Mouse (Mus musculus) adipocyte (in vitro differentiated cells): Measurements from ENCODE around the gene Prpf31.
"Not testable (repeated sequence)": the region's sequence is repeated elsewhere in the genome, so short reads cannot be mapped to it uniquely, and the experiment has no call there.

ENCODE experiments used
- DNase-seq: peaks from one replicate; pipeline ENCODE4 v3.0.0-alpha.2; 2016; ENCODE audit warnings: low spot score

Gene Prpf31

GRCm38 (mm10) chr7:3629543-3630477, at the start of gene Prpf31, which contains the start of gene Tfpt:
Prpf31 (plus strand) TSS chr7:3629985.
Tfpt (minus strand) TSS chr7:3629929.
- DNase-seq: peak; percentile 93

- no peak for DNase-seq
Measured at GRCm38 (mm10) chr7:3580029-3580428, 49.8 kb upstream of the Prpf31 start.

DNA sequence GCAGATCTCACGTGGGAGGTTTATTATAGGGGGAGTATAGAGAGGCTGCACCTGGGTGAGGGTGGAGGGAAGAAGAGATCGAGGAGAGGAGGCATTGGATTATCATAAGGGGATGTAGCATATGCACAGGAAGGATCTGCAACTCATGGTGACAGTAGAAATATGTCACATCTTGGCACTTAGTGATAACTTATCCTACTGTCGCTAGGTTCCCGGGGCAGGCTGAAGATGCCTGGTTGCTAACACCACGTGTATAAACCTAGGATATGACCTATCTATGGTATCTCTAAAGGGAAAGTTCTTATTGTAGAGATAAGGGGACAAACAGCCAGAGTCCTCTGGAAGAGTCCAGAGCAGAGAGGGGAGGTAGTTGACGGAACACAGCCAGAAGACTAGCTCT, 44.0 kb upstream of the Prpf31 start:
- no peak for DNase-seq

DNA sequence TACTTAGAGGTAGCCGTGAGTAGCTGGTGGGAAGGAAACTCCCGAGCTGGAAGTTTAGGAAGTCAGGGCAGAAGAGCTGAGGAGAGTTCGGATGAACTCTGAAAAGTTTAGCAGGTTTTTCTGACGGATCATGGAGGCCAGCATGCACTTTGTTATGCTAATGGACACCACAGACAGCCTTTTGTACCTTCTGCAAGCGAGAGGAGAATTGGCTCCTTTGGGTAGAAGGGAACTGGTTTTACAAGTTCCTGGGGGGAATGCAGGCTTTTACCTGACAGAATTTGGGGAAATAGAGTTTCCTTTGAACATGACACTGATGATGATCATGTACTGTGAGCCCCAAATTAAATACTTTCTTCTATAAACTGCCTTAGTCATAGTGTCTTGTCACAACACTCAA, 43.5 kb upstream of the Prpf31 start:
- DNase-seq: no peak

DNA sequence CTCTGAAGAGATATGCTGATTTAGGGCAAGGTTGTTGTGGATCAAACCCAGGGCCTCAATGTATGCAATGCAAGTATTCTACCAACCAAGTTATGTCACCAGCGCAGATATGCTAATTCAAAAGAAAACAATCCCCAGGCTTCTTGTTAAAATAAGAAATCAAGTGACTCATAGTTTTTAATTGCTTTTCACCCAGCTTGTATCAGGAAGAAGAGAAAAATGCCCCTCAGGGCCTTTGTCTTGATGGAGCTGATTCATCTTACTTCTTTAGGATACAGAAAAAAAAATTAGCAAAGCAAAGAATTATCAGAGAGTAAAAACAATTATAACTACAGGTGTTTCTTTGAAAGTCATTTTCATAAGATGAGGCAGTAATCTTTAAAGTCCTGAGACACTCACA, 42.5 kb upstream of the Prpf31 start:
- no peak for DNase-seq

DNA sequence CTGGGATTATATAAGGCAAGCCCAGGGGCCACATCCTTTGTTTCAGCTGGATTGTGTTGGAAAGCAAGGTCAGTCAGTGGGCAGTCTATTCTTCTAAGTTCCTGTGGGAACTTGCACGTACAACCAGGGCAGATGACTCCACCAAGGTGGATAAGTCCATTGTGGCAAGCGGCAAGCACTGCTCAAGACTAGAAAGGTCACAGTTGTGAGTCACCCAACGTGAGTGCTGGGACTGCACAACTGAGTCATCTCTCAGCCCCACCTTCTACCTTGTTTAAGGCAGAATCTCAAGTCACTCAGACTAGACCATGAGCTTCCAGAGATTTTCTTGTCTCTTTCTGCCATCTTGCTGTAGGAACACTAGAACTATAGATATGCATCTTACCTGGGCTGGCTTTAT, 39.2 kb upstream of the Prpf31 start:
- DNase-seq: no peak

DNA sequence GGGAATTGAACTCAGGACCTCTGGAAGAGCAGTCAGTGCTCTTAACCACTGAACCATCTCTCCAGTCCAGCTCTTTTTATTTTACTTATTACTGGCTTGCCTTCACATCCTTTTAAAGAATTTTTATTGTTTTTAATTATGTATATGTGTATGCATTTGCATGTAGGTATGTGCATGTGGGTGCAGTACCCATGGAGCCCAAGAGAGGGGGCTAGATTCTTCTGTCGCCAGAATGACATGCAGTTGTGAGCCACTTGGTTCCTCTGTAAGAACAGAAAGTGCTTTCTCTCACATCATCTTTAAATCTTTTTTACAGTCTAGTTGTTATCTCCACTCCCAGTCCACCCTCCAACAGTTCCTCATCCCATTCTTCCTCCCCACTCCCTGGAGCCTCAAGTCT, 38.3 kb upstream of the Prpf31 start:
- DNase-seq: no peak

DNA sequence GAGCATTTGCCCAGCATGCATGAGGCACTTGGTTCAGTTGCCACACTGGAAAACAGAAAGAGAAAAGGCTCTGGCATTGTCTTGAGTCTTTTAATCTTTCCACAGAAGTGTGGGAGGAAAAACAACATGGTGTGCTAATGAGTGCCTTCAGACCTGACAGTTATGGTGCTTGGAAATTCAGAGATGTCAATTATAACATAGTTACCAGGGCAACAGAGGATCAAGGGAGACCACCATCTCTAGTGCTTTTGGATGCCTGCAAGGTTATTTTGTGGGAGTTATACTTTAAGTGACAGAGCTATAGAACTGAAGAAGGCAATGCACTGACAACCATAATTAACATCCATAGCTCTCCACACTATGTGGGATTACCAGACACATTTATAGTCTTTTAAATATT, 35.9 kb upstream of the Prpf31 start:
- DNase-seq: no peak

DNA sequence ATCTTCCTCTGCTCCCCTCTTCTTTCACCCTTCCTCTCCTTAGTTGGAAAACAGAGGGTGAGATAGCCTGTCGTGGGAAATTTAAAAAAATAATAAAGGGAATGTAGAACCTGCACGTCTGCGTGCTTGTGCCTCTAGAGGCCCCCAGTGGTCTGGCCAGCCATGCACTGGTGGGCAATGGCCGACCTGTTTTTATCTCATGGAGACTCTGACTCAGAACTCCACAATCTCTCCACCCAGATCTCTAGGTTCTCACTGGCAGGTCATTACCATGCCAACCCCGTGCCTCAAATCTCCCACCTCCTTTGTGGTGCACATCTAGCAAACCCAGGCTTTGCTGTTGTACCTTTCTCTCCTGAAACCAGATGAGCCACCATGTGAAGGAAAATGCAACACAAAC, 35.1 kb upstream of the Prpf31 start:
- DNase-seq: no peak

DNA sequence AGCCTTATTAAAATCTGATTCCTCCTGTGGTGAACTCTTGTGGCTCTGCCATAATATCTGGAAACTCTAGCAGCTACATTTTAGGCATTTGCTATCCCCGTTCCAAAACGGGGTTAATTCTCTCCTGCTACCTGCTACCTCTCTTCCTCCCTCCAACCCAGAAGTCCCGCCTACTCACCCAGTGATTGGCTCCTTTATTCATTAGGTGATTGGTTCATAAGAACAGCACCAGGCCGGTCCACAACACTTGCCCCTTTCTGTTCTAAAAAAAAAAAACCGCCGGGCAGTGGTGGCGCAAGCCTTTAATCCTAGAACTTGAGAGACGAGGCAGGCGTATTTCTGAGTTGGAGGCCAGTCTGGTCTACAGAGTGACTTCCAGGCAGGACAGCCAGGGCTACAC, 34.6 kb upstream of the Prpf31 start:
- DNase-seq: no peak

- DNase-seq: not testable (repeated sequence)
Measured at GRCm38 (mm10) chr7:3597755-3598154, 32.0 kb upstream of the Prpf31 start.

DNA sequence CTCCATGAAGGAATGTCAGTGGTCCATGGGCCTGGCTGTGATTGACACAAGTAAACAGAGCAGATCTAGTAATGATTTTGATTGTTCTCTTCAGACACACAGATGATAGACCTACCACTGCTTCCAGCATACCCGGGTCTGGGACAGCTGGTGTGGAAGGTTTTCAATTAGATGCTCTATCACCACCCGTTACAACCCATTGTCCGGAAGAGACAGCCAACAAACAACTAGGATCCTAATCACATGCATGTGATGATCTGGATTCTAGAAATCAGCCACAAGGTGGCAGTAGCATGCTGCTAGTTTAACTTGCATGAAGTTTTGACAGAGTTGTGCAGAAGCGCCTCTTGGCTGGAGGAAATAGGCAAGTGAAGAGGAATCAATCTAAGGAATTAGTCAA, 28.7 kb upstream of the Prpf31 start:
- DNase-seq: peak; percentile 86

- peak; percentile 39 for DNase-seq
Measured at GRCm38 (mm10) chr7:3606798-3607197, 23.0 kb upstream of the Prpf31 start.

GRCm38 (mm10) chr7:3607391-3607790, 22.4 kb upstream of the Prpf31 start:
- no peak for DNase-seq

DNA sequence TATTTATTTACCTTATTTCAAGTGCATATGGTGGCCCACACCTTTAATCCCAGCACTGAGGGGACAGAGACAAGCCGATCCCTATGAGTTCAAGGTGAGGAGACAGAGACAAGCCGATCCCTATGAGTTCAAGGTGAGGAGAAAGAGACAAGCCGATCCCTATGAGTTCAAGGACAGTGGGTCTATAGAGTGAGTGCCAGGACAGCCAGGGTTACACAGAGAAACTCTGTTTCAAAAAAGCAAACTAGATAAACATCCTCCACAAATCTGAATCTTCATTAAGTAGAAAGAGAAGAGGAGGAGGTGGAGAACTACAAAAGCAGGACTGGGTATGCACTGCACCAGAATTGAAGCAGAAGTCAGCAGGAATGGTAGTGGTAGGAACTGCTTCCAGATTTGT, 21.1 kb upstream of the Prpf31 start:
- no peak for DNase-seq

DNA sequence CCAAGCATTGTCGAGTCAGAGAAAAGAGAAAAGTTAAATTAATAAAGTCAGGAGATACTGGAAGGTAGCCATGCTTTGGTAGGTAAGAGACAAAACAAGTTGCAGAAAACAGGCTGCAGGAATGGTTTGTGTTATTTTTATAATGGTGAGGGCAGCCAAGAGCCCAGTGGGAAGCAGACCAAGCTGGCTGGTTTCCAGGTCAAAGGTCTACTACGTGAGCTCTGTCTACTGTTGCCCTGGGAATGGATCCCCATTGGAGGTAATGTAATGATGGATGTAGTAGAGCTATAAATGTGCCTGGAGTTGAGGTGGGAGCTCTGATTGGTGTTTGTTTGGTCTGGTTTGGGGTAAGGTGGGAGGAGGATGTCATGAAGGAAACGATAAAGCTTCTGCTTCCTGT, 20.7 kb upstream of the Prpf31 start:
- peak; percentile 80 for DNase-seq

- DNase-seq: no peak
Measured at GRCm38 (mm10) chr7:3610437-3610836, 19.3 kb upstream of the Prpf31 start.

GRCm38 (mm10) chr7:3611006-3611405, 18.8 kb upstream of the Prpf31 start:
- no peak for DNase-seq

GRCm38 (mm10) chr7:3614021-3614420, 15.8 kb upstream of the Prpf31 start:
- DNase-seq: no peak

- no peak for DNase-seq
Measured at GRCm38 (mm10) chr7:3616057-3616388, 13.8 kb upstream of the Prpf31 start, which contains the start of gene Oscar. Oscar (minus strand) TSS chr7:3616157.

DNA sequence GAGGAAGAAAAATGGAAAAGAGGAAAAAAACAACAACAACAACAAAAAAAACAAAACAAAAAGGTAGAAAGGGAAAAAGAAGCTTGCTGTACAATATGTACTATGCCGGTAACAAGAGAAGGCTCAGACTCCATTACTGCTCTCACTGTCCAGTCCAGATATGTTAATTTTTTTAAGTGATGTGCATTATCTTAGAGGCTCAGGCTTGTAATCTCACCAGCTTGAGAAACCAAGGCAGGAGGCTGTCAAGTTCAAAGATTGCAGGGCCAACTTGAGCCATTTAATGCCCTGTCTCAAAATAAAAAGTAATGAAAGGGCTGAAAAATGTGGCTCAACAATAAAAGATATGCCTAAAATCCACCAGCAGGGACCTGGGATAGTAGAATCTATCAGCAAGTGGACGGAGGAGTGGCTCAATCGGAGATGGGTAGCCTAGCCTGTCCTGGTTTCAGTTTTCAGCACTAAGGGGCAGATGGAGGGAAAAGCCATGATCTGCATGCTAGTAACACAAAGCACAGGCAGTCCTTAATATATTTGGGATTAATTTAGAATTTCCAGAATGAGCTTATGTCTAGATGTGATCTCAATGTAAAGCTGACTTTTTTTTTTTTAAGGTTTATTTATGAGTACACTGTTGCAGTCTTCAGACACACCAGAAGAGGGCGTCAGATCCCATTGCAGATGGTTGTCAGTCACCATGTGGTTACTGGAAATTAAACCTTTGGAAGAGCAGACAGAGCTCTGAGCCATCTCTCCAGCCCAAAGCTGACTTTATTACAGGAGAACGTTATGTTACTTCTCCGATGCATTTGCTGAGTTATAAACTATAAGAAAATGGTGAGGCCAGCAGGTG, 13.2 kb upstream of the Prpf31 start:
- DNase-seq: no peak

DNA sequence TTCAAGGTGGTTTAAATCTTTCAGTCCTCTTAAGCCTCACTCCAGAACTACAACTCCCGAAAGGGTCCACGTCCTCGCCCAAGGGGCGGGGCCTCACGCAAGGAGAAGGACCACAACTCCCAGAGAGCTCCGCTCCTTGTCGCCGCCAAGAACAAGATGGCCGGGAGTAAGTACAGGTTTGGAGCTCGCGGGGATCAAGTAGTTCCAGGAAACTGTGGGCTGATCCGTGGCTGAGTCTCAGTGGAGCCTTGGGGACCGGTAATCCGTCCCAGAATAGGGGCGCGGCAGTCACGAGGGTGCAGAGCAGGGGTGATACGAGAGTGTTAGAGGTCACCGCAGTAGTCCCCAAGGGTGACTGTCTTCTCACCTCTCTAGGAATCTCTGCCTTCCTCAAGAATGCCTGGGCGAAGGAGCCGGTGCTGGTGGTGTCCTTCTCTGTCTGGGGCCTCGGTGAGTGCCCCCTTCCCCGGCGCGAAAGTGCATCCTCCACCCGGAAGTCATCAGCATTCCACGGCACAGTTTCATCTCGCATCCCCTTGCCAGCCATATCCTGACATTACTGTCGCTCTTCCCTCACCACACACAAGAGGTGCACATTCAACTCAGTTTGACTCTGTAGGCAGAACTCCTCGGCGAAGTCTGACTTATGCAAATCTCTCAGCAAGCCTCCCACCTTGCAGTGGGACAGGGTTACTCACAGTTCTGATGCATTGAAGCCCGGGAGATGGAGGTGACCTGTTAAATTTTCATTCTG, 12.4 kb upstream of the Prpf31 start, which contains the start of gene Ndufa3:
Gene Ndufa3, plus strand, starts transcription at position 132 of the 754 bp plus-strand sequence.
- DNase-seq: peak; percentile 87
